Mouse (Mus musculus) gastrocnemius, adult 2 months (tissue): Measurements from ENCODE around the gene Ube2o. TPM values are rescaled to one million over a fixed set of nuclear protein-coding genes. Genes with fewer than 3 reads are reported as not detected.
A peak's percentile ranks its signal among the peaks of the same experiment; 100 is the strongest.

Source experiments
- DNase-seq: peaks from one replicate; pipeline ENCODE4 v3.0.0; 2022
- H3K27ac ChIP-seq: fragments of 200-600 bp; 2 replicates; pipeline ENCODE4 v1.8.1; 2022; ENCODE audit warnings: mild to moderate bottlenecking
- H3K4me3 ChIP-seq: fragments of 200-600 bp; 2 replicates; pipeline ENCODE4 v1.8.1; 2022; ENCODE audit warnings: mild to moderate bottlenecking, moderate library complexity
- CTCF ChIP-seq: fragments of 200-600 bp; IDR thresholded peaks from 2 replicates; pipeline ENCODE4 v1.8.1; 2022; ENCODE audit warnings: antibody characterized with exemption, mild to moderate bottlenecking, moderate library complexity
- intact Hi-C: fragments of 180-260 bp; cut with DNase I; formaldehyde crosslinking; loops from one replicate; pipeline ENCODE4 v1.15.1; 2025
- long read RNA-seq, 2 experiments: library from polyadenylated mRNA; stranded (forward); transcript quantifications; one replicate each; pipeline ENCODE4 v2.0.0; 2021
- total RNA-seq, 2 experiments: library from RNA; stranded (reverse); gene quantifications; 2 replicates each; pipeline ENCODE4 v1.2.3; 2021

Gene Ube2o
- total RNA-seq: 10 to 100 TPM; 19.4 to 22.9 TPM
- long read RNA-seq, experiment 1, full-length matches to known transcripts: 13 of 31 reads
- long read RNA-seq, experiment 1, partial matches to known transcripts: 8 of 31 reads
- long read RNA-seq, experiment 1, other reads (novel, unspliced or antisense): 10 of 31 reads
- long read RNA-seq, experiment 2, full-length matches to known transcripts: 17 of 33 reads
- long read RNA-seq, experiment 2, partial matches to known transcripts: 5 of 33 reads
- long read RNA-seq, experiment 2, other reads (novel, unspliced or antisense): 11 of 33 reads

DNA sequence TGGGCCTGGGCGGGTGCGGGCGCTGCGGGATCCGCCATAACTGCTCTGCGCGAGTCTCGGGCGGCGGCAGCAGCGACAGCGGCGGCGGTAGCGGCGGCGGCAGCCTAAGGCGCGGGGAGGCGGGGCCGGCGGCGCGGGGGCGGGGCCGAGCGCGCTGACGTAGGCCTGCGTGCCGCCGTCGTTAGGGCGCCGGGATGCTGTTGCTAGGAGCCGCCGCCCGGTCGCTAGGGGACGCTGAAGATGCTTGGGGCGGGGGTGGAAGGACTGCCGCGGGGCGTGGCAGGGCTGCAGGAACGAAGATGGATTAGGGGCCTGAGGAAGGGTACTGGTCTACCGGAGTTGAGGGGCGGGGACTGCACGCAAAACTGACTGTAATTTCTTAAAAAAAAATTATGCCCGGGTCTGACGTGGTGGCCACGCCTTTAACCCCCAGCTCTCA lies at the start of gene Ube2o:
TSS of gene Ube2o (minus strand) at position 72 of the 439 bp plus-strand sequence.
- intact Hi-C loops: no loop called here
- peak; percentile 94 for DNase-seq
- H3K27ac ChIP-seq: peak within 1 kb of the TSS; percentile 91
- TF ChIP-seq CTCF: peak; percentile 48
- peak within 1 kb of the TSS; percentile 83 for H3K4me3 ChIP-seq

DNA sequence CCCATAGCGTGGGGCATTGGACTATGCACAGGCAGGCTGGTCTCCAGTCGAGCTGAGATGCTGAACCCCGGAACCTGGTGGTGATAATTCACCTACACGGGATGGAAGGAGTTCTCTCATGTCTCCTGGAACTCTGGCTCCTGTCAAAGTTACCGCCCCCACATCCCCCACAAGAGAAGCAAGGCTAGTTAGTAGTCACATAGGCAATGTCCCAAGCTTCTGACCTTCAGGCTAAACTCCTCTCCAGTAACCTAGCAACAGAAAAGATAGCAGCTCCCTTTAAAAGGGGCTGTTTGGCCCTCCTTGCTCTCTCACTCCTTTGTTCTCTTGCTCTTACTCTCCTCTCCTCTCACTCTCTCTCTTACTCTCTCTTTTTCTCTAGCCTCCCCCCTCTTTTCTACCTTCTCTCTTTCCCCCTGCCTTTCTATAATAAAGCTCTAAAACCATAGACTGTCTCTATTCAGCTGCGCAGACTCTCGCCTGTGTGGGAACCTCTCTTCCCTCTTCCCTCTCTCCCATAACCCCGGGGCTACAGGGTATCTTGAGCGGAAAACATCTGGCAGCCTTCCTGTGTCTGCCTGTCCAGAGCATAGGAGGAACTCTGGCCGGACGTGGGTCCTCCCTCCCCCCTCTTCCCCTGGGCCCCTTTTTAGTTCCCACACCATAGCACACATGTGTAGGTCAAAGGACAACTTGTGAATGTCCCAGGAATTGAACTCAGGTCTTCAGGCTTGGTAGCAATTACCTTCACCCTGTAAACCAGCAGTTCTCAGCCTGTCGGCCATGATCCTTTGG lies 49.1 kb upstream of the Ube2o start:
- Histone ChIP-seq H3K4me3 (no peak overlapping the region), H3K27ac (no peak overlapping the region)
- intact Hi-C loops: no loop called here
- DNase-seq: no peak
- TF ChIP-seq CTCF: no peak

DNA sequence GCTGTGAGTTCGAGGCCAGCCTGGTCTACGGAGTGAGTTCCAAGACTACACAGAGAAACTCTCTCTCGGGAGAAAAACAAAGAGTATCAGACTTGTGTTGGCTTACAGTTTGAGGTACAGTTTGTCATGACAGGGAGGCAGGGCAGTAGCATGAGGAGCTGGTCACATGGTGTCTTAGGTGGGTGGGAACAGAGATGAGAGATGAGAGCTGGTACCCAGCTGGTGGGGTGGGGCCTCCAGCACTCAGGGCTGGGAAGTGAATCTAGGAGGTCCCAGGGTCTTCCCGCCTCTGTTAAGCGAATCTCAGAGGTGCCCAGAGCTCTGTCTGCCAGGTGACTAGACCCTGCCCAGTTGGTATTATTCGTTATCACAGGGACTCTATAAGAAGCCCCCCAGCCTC lies 48.2 kb upstream of the Ube2o start:
- intact Hi-C loops: loop anchor here (1.0 to 5.0 kb wide), 4 partner anchors 27 to 127 kb away; partner anchors contain the start of gene Aanat
- no peak for DNase-seq
- H3K27ac ChIP-seq: no peak overlapping the region
- H3K4me3 ChIP-seq: no peak overlapping the region
- TF ChIP-seq CTCF: no peak

DNA sequence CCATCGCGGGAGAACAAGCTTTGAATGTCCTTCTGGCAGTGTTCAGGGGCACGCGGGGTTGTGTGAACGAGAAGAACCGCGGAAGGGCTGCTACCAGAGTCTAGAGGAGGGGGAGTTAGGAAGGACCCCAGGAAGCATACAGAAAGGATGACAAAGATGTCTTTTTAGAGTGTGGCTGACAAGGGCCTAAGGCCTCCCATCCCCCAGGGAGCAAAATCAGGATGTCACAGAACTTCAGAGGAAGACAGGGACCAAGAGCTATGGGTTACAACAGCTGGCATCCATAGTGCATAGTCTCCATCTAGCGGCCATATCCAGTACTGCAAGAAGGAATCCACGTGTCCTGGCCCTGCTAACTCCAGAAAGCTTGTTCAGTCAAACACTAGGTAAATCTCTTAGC lies 47.5 kb upstream of the Ube2o start:
- peak; percentile 81 for DNase-seq
- peak; percentile 95 for TF ChIP-seq CTCF
- no peak overlapping the region for H3K4me3 ChIP-seq
- intact Hi-C loops: loop anchor here (1.0 to 5.0 kb wide), 4 partner anchors 26 to 126 kb away; partner anchors contain the start of gene Aanat
- H3K27ac ChIP-seq: no peak overlapping the region

DNA sequence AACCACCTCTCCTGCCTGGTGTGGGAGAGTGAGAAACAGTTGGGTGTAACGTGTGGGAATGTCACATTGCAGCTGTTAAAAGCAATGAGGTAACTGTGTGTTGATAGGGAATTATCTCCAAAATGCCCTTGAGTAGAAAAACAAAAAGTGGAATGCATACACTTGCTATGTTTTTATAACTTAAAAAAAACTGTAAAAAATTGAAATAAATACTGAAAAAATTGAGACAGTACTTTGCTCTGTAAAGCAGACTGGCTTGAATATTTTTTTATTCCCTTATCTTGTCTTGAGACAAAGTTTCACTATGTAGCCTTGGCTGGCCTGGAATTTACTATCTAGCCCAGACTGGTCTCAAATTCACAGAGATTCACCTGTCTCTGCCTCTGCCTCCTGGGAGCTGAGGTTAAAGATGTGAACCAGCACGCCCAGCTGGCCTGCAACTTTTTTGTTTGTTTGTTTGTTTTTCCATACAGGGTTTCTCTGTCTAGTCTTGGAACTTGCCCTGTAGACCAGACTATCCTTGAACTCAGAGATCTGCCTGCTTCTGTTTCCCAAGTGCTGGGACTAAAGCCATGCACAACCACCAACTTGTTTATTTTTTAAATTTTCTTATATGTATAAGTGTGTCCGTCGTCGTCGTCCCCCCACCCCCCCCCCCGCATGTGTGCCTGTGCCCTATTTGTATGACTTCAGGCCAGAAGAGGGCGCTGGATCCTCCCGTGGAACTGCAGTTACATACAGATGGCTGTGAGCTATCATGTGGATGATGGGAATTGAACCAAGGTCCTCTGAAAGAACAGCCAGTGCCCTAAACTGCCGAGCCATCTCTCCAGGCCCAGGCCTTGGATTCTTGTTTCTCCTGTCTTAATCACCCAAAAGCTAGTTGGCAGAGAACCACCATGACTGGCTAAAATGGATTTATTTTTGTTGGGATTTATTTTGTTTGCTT lies 46.1 kb upstream of the Ube2o start:
- Histone ChIP-seq H3K4me3 (no peak overlapping the region), H3K27ac (no peak overlapping the region)
- peak; percentile 72 for DNase-seq
- TF ChIP-seq CTCF: peak; percentile 54
- intact Hi-C loops: loop anchor here (2.0 to 5.0 kb wide), 2 partner anchors 25 to 125 kb away; no protein-coding TSS in a partner anchor

DNA sequence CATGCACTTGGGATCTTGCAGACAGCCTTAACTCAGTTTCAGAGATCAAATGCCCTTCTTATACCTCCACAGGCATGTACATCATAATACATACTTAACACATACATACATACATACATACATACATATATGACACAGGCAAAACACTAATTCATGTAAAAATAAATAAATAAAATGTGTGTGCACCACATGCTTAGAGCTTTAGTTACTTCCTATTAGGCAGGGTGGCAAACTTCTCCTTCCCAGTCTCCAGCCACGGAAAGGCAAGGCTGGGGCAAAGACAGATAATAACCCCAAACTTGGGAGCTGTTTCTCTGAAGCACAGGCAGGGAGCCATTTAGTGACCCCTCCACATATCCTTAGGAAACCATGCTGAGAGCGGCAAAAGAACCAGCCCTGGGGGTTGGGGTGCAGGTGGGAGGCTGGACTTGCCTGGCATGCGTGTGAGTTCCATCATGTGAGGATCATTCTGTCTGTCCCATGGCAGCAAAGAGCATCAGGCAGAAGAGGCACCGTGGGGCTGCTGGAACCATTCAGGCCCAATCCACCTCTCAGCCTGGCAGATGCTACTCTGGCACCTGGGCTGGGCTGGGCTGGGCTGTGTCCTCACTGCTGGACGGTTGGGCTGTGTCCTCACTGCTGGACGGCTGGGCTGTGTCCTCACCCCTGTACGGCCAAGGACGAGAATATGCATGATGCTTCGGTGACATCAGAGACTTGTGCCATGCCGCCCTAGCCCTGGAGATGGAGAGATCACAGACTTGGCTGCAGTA lies 45.2 kb upstream of the Ube2o start, which contains the start of gene Rhbdf2:
TSS of gene Rhbdf2 (minus strand) at position 721 of the 773 bp plus-strand sequence.
- Histone ChIP-seq H3K27ac (no peak within 1 kb of the TSS), H3K4me3 (no peak within 1 kb of the TSS)
- no peak for DNase-seq
- TF ChIP-seq CTCF: no peak
- intact Hi-C loops: loop anchor here (5.0 kb wide), 1 partner anchor 124 kb away; no protein-coding TSS in a partner anchor

DNA sequence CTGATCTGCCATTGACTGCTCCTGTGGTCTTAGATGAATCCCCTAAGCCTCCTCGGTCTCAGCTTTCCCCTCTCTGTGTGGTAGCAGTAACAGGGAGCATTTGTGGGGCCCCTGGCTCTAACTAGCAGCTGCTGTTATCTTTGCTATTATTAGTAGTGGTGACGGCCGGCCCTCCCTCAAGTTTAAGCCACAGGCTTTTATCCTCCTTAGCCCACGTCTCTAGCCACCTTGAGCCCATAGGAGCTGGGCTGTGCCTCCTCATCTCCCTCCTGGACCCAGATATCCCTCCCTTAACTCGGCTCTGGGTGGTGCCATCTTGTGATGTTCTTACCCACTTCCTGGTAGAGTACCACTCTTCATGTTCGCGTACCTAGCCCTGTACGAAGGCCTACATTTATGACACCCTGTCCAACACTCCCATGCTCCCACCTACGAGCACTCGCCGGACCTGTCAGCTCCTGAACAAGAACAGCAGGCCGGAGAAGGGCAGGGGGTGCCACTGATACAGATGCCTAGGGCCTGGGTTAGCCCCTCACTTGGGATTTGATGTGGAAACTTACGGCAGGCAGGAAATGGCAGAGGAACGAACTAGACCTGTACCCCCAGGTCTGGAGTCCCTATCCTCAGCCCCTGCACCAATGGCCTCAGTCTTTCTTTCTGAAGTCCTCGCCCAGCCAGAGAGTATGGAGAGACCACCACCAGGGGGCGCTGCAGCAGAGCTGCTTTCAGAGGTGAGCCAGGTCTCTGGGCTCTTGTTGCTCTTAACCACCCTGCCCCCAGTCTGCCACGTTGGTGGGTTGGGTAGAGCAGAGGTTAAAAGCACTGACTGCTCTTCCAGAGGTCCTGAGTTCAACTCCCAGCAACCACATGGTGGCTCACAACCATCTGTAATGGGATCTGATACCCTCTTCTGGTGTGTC lies 44.1 kb upstream of the Ube2o start:
- peak; percentile 79 for TF ChIP-seq CTCF
- peak overlapping the region; percentile 98; the same call in 1 of the 2 replicates for H3K27ac ChIP-seq
- no peak overlapping the region for H3K4me3 ChIP-seq
- DNase-seq: peak; percentile 68
- intact Hi-C loops: loop anchor here (5.0 kb wide), 1 partner anchor 123 kb away; no protein-coding TSS in a partner anchor

DNA sequence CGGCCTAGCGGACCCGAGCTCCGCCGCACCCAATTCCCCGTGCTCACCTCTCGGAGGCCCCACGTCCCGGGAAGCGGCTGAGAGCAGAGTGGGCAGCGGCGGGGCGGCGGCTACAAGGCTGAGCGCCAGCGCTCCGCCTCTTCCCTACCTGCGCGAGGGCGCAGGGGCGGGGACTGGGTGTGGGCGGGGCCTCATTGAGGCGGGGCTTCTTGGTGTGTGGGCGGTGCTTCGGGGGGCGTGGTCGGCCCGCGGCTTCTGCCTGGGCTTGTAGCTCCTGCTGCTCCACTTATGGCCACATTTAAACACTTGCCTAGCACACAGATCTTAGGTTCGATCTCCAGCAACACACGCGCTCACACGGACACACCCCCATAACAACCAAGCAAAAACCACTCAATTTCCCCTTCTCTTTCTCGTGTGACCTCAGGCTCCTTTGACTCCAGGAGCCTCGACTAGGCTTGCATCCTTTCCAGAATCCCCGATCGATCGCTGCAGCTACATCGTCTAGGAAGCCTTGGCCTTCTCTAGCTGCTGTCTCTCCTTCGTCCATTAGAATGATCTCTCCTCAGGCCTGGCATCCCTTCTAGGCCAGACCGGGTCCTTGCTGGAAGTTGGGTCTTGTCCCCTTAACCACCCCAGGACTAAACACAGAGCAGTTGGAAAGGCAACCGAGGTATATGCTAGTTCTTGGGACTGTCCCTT lies 43.0 kb upstream of the Ube2o start:
- intact Hi-C loops: no loop called here
- no peak for TF ChIP-seq CTCF
- peak overlapping the region; percentile 98 for H3K27ac ChIP-seq
- peak; percentile 89 for DNase-seq
- peak overlapping the region; percentile 80 for H3K4me3 ChIP-seq

DNA sequence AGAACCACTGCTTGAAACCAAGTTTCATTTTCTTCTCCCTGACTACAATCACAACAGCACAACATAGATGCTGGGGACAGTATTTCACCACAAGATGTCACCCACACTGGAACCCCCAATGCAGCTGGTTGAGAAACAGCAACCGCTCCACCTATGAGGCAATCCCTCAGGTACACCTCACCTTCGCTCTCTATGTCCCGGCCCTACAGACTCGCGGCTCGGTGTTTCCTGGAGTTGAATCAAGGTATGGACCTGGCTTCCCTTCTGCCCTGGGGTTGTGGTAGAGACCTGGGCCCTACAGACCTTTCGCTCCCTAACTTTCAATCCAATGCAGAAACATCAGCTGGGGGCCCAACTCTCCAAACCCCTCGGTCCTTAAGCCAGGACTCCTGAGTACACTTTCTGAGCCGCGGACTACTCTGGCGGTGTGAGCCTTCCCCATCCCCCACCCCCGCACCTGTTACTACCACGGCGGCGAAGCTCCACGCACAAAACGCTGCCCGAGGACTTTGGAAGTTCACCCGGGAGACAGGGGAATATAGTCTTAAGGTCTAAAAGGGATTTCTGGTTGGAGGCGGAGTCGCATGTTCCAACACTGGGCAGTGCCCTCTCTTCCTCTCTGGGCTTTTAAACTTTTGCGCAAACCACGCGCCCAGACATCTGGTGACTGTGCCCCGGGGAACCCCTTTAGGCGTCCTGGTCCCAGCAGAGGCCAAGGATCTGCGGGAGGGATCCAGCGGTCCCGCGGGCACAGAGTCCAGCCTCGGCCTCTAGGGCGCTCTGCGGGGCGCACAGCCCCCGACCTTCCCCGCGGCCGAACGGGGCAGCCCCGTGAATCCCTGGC lies 42.3 kb upstream of the Ube2o start:
- H3K27ac ChIP-seq: peak overlapping the region; percentile 98
- DNase-seq: peak; percentile 69
- no peak; the same call in 1 of the 2 replicates for TF ChIP-seq CTCF
- intact Hi-C loops: no loop called here
- H3K4me3 ChIP-seq: peak overlapping the region; percentile 80
